Mouse (Mus musculus): ENCODE data around the gene Dedd.

Gene Dedd

GRCm38 (mm10) chr1:171361106-171362103 lies 32.5 kb downstream of the Dedd start:
- DNase-seq, result peak; percentile 73

- no peak for DNase-seq
These were observed 37.0 kb downstream of the Dedd start for GRCm38 (mm10) chr1:171365934-171366333.

- DNase-seq, result no peak
These were observed 41.1 kb downstream of the Dedd start, which contains the start of gene Nectin4 for GRCm38 (mm10) chr1:171369845-171370556. Gene Nectin4 (plus strand): TSS chr1:171370099.

GRCm38 (mm10) chr1:171372880-171373279 lies 43.9 kb downstream of the Dedd start:
- no peak for DNase-seq

- DNase-seq, result no peak
These were observed 45.0 kb downstream of the Dedd start for GRCm38 (mm10) chr1:171373946-171374345.

- DNase-seq, result no peak
These were observed 46.7 kb downstream of the Dedd start for GRCm38 (mm10) chr1:171375646-171376097.

- no peak for DNase-seq
These were observed 49.4 kb downstream of the Dedd start for GRCm38 (mm10) chr1:171378298-171378697.

- DNase-seq, result peak; percentile 77
These were observed 51.1 kb downstream of the Dedd start for GRCm38 (mm10) chr1:171379935-171380599.

GRCm38 (mm10) chr1:171382096-171382620 lies 53.2 kb downstream of the Dedd start:
- no peak for DNase-seq

- no peak for DNase-seq
These were observed 55.4 kb downstream of the Dedd start for GRCm38 (mm10) chr1:171384361-171384760.

- DNase-seq, result no peak
These were observed 56.2 kb downstream of the Dedd start for GRCm38 (mm10) chr1:171385171-171385570.

GRCm38 (mm10) chr1:171387099-171387498 lies 58.2 kb downstream of the Dedd start:
- DNase-seq, result no peak

- DNase-seq, result peak; percentile 81
These were observed 59.6 kb downstream of the Dedd start, which contains the start of gene Arhgap30 for GRCm38 (mm10) chr1:171388376-171389102. Gene Arhgap30 (plus strand): TSS chr1:171388954.

GRCm38 (mm10) chr1:171390101-171390500 lies 61.2 kb downstream of the Dedd start:
- peak; percentile 54 for DNase-seq
